Mouse (Mus musculus) ES-Bruce4 (cell line): Measurements from ENCODE around the gene Jam3. TPM values are rescaled to one million over a fixed set of nuclear protein-coding genes. Genes with fewer than 3 reads are reported as not detected.
"Not testable (repeated sequence)": the region's sequence is repeated elsewhere in the genome, so short reads cannot be mapped to it uniquely, and the experiment has no call there.

Experiments used
- H3K27ac ChIP-seq: 2 replicates; pipeline ENCODE4 v1.5.1; 2012; ENCODE audit warnings: low read length, inconsistent platforms; ENCODE audit not compliant: insufficient read depth
- H3K27me3 ChIP-seq: 2 replicates; pipeline ENCODE4 v1.6.1; 2012; ENCODE audit warnings: mild to moderate bottlenecking, low read length, inconsistent platforms; ENCODE audit not compliant: control insufficient read depth, poor library complexity, insufficient read depth, severe bottlenecking
- H3K36me3 ChIP-seq: 2 replicates; pipeline ENCODE4 v1.6.1; 2012; ENCODE audit warnings: inconsistent platforms, mild to moderate bottlenecking, low read length, moderate library complexity; ENCODE audit not compliant: control insufficient read depth, poor library complexity, insufficient read depth, severe bottlenecking
- H3K4me1 ChIP-seq: one replicate; pipeline ENCODE4 v1.8.1; 2011; ENCODE audit warnings: low read length; ENCODE audit not compliant: control insufficient read depth, insufficient read depth
- H3K4me3 ChIP-seq: 2 replicates; pipeline ENCODE4 v1.5.1; 2011; ENCODE audit warnings: low read depth, mild to moderate bottlenecking, low read length
- H3K9ac ChIP-seq: 2 replicates; pipeline ENCODE4 v1.6.1; 2012; ENCODE audit warnings: low read depth, mild to moderate bottlenecking, inconsistent platforms; ENCODE audit not compliant: poor library complexity, severe bottlenecking
- H3K9me3 ChIP-seq: replicated peaks from 2 replicates; pipeline ENCODE4 v1.6.1; 2012; ENCODE audit warnings: mild to moderate bottlenecking, low read length, inconsistent platforms; ENCODE audit not compliant: control insufficient read depth, poor library complexity, insufficient read depth, severe bottlenecking
- CTCF ChIP-seq: IDR thresholded peaks from one replicate; pipeline ENCODE4 v1.8.1; 2011; ENCODE audit warnings: low read depth, low read length
- EP300 ChIP-seq: IDR thresholded peaks from 2 replicates; pipeline ENCODE4 v1.6.1; 2011; ENCODE audit warnings: low read depth, low read length; ENCODE audit not compliant: insufficient read depth
- POLR2A ChIP-seq: IDR thresholded peaks from one replicate; pipeline ENCODE4 v1.8.1; 2011; ENCODE audit warnings: low read length; ENCODE audit not compliant: insufficient read depth
- polyA plus RNA-seq: library from polyadenylated mRNA; stranded (reverse); fragments of >200 nt; gene quantifications from 2 replicates; pipeline ENCODE4 v1.2.4, GENCODE M21; 2011; ENCODE audit warnings: low read depth; ENCODE audit not compliant: missing spikeins, insufficient read depth, insufficient read length

The Jam3 gene
- polyA plus RNA-seq, 1 experiment = 8.6 TPM

DNA sequence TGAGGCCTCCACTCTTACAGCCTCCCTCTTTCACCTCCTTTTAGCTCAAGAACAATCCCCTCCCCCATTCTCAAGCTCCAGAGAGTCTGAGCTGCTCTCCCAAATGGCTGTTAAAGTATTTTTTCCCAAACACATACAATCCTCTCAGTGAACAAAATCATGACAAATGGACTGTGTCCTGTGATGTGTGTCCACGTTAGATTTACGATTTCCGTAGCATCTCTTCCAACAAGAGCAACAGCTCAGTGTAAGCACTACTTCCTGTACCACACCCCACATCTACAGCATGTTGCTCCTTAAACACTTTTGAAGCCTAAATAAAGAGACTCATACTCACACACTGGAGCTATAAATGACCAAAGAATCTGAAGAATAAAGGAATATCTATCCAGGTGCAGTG lies 10.4 kb upstream of the Jam3 start:
- no peaks in the 10 kb centered on the region for H3K36me3 ChIP-seq
- H3K4me3 ChIP-seq = no peak overlapping the region
- no peaks in the 10 kb centered on the region for H3K9me3 ChIP-seq
- H3K9ac ChIP-seq = no peak overlapping the region
- H3K27ac ChIP-seq = no peak overlapping the region
- H3K4me1 ChIP-seq = no peaks in the 10 kb centered on the region
- no peak for TF ChIP-seq CTCF
- TF ChIP-seq EP300 = no peak
- no peak for TF ChIP-seq POLR2A
- H3K27me3 ChIP-seq = no peaks in the 10 kb centered on the region

- Histone ChIP-seq H3K27ac (no peak overlapping the region), H3K27me3 (no peaks in the 10 kb centered on the region), H3K9me3 (no peaks in the 10 kb centered on the region), H3K4me1 (no peaks in the 10 kb centered on the region), H3K36me3 (no peaks in the 10 kb centered on the region), H3K9ac (no peak overlapping the region), H3K4me3 (no peak overlapping the region)
- no peak for TF ChIP-seq EP300
- TF ChIP-seq CTCF = no peak
- TF ChIP-seq POLR2A = no peak
These were observed 9.7 kb upstream of the Jam3 start for GRCm38 (mm10) chr9:27164957-27165356.

GRCm38 (mm10) chr9:27163661-27164060 lies 8.4 kb upstream of the Jam3 start:
- H3K4me3 ChIP-seq, H3K9me3 ChIP-seq, H3K4me1 ChIP-seq, H3K9ac ChIP-seq, H3K27ac ChIP-seq, H3K27me3 ChIP-seq, H3K36me3 ChIP-seq: not testable (repeated sequence)

DNA sequence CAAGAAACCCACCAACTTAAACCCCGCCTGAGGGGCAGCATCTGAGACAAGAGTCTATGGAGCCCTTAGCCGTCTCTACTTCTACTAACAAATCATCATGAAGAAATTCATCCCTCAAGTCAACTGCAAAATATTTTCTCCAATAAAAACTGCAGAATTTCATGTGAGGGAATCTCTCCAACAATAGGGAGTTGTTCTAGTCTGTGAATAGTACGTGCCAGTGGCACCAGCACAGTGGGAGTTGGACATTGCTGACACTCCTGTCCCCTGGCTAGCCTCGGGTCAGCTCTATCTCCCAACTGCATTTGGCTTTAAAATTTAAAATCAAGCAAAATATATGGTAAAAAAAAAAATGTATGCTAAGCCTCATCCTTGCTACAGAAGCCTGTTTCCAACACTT lies 1.4 kb downstream of the Jam3 start:
- no peak for TF ChIP-seq POLR2A
- H3K4me1 ChIP-seq = no peaks in the 10 kb centered on the region
- H3K36me3 ChIP-seq = no peaks in the 10 kb centered on the region
- no peaks in the 10 kb centered on the region for H3K9me3 ChIP-seq
- H3K9ac ChIP-seq = no peak overlapping the region
- no peak overlapping the region for H3K4me3 ChIP-seq
- no peaks in the 10 kb centered on the region; the same call in 1 of the 2 replicates for H3K27me3 ChIP-seq
- H3K27ac ChIP-seq = no peak overlapping the region

DNA sequence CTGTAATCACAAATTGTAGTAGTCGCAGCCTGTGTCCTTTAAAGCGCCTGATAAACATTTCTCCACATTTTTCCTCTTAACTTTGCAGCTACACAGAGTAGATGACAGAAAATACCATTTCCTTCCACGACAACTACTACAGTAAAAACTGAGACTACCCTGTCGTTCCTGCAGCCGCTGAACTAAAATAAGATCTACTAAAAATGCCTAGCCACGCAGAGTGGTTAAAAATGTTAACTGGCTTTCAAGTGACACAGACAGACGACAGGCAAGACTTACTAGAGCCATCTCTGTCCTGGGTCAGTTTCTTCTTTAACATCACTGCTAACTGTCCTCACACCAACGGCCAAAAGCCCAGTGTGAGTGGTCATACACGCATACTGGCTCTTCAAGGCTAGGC lies 5.4 kb downstream of the Jam3 start:
- TF ChIP-seq EP300 (no peak), CTCF (no peak), POLR2A (no peak)
- Histone ChIP-seq H3K27me3 (no peaks in the 10 kb centered on the region; the same call in 1 of the 2 replicates), H3K9ac (no peak overlapping the region), H3K4me3 (no peak overlapping the region), H3K27ac (no peak overlapping the region), H3K4me1 (no peaks in the 10 kb centered on the region), H3K36me3 (no peaks in the 10 kb centered on the region), H3K9me3 (no peaks in the 10 kb centered on the region)

DNA sequence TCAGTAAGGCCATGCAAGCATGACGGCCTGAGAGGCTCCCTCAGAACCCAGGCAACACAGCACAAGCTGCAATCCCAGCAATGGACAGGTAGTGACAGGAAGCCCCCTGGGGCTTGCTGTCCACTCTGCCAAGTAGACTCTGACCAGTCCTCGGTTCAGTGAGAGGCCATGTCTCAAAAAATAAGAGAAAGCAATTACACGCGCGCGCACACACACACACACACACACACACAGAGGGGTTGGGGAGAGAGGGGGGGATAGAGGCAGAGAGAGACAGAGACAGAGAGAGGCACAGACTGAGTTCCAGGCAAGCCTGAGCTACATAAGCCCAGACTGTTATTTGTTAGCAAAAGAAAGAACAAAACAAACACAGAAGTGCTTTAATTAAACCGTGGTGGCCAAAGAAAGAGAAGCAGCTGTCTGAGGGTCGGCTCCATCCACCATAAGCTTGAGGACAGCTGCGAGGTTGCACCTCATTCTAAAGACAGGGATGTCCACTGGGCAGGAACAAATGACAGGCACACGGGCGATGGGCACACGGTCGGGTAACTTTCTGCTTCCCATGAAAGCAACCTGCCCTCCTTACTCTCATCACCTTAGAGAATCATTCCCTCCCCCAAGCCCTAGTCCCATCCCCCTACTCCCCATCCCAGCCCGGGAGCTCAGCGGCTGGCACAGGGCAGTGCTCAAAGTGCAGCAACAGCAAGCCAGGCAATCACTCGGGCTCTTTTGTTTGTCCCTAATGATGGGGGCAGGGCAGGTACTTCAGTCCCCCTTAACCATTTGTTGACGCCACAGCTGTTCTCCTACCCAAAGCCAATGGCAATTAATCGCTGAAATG lies 6.4 kb downstream of the Jam3 start:
- no peak for TF ChIP-seq POLR2A
- TF ChIP-seq CTCF = no peak
- TF ChIP-seq EP300 = no peak
- H3K36me3 ChIP-seq = no peaks in the 10 kb centered on the region
- H3K27ac ChIP-seq = no peak overlapping the region
- no peaks in the 10 kb centered on the region for H3K27me3 ChIP-seq
- no peaks in the 10 kb centered on the region for H3K4me1 ChIP-seq
- H3K4me3 ChIP-seq = no peak overlapping the region
- no peak overlapping the region for H3K9ac ChIP-seq
- no peaks in the 10 kb centered on the region for H3K9me3 ChIP-seq
